Mouse (Mus musculus) CH12.LX (cell line): Measurements from ENCODE around the gene Nrbf2. TPM values are rescaled to one million over a fixed set of nuclear protein-coding genes. Genes with fewer than 3 reads are reported as not detected.

Experiments used
- DNase-seq: peaks from one replicate; pipeline ENCODE4 v3.0.0-alpha.2; 2013; ENCODE audit errors: extremely low read depth
- H3K27ac ChIP-seq: 2 replicates; pipeline ENCODE4 v1.5.1; 2012; ENCODE audit warnings: low read depth, mild to moderate bottlenecking, control low read depth, moderate library complexity; ENCODE audit not compliant: insufficient read depth
- H3K27me3 ChIP-seq: replicated peaks from 2 replicates; pipeline ENCODE3; 2012; ENCODE audit warnings: inconsistent platforms
- H3K36me3 ChIP-seq, 2 experiments: replicated peaks in 1 of 2; 2 replicates each; pipeline versions ENCODE3 to v1.6.1; 2012; ENCODE audit warnings: inconsistent platforms in 1 of 2, low read length in 1 of 2, mild to moderate bottlenecking in 1 of 2, mixed read lengths in 1 of 2, moderate library complexity in 1 of 2; ENCODE audit not compliant: control insufficient read depth in 1 of 2, insufficient read depth in 1 of 2
- H3K4me1 ChIP-seq, 2 experiments: 2 replicates each; pipeline ENCODE4 v1.6.1; 2012; ENCODE audit warnings: inconsistent platforms in 1 of 2, moderate library complexity in 1 of 2; ENCODE audit not compliant: insufficient read depth in 2 of 2, control insufficient read depth in 1 of 2
- H3K4me2 ChIP-seq: 2 replicates; pipeline ENCODE4 v1.6.1; 2012; ENCODE audit warnings: low read depth, mild to moderate bottlenecking, control low read depth; ENCODE audit not compliant: poor library complexity, insufficient read depth, severe bottlenecking
- H3K4me3 ChIP-seq, 3 experiments: fragments of 150-350 bp in 1 of 3; sonication (generic) in 1 of 3; replicated peaks in 1 of 3; 2 replicates each; pipeline versions ENCODE3 to v1.5.1; 2011 to 2012; ENCODE audit warnings: low read depth in 2 of 3, low read length in 2 of 3, mild to moderate bottlenecking in 2 of 3, moderate library complexity in 2 of 3, control low read depth in 1 of 3, improper control_type of control experiment in 1 of 3, inconsistent platforms in 1 of 3, mixed read lengths in 1 of 3; ENCODE audit not compliant: poor library complexity in 1 of 3
- H3K79me2 ChIP-seq: replicated peaks from 2 replicates; pipeline ENCODE4 v1.6.1; 2012; ENCODE audit warnings: mild to moderate bottlenecking, moderate library complexity; ENCODE audit not compliant: control insufficient read depth, poor library complexity, insufficient read depth, severe bottlenecking; ENCODE audit errors: extremely low read depth
- H3K9ac ChIP-seq: 2 replicates; pipeline ENCODE4 v1.6.1; 2012; ENCODE audit warnings: low read depth, mild to moderate bottlenecking, control low read depth, moderate library complexity; ENCODE audit not compliant: insufficient read depth
- H3K9me3 ChIP-seq: replicated peaks from 2 replicates; pipeline ENCODE3; 2012; ENCODE audit warnings: low read length, inconsistent platforms, mixed read lengths
- BHLHE40 ChIP-seq: IDR thresholded peaks from 2 replicates; pipeline ENCODE4 v1.6.1; 2011; ENCODE audit warnings: mild to moderate bottlenecking, low read depth, low read length, improper control_type of control experiment
- CHD1 ChIP-seq: IDR thresholded peaks from 2 replicates; pipeline ENCODE4 v1.6.1; 2012; ENCODE audit warnings: low read depth, low read length, improper control_type of control experiment, inconsistent platforms
- CHD2 ChIP-seq: IDR thresholded peaks from 2 replicates; pipeline ENCODE4 v1.6.1; 2011; ENCODE audit warnings: low read length, improper control_type of control experiment
- CTCF ChIP-seq, 2 experiments: IDR thresholded peaks in 1 of 2; conservative IDR thresholded peaks in 1 of 2; 2 replicates each; pipeline ENCODE4 v1.5.1; 2011 to 2012; ENCODE audit warnings: low read depth in 2 of 2, low read length in 2 of 2, improper control_type of control experiment in 1 of 2, inconsistent platforms in 1 of 2, mild to moderate bottlenecking in 1 of 2, moderate library complexity in 1 of 2
- E2F4 ChIP-seq: IDR thresholded peaks from 2 replicates; pipeline ENCODE4 v1.6.1; 2011; ENCODE audit warnings: low read depth, low read length, improper control_type of control experiment; ENCODE audit not compliant: insufficient replicate concordance
- ELF1 ChIP-seq: IDR thresholded peaks from 2 replicates; pipeline ENCODE4 v1.6.1; 2014; ENCODE audit warnings: low read depth, mild to moderate bottlenecking, inconsistent platforms, low read length, improper control_type of control experiment
- EP300 ChIP-seq: IDR thresholded peaks from 2 replicates; pipeline ENCODE4 v1.6.1; 2011; ENCODE audit warnings: low read length, improper control_type of control experiment
- ETS1 ChIP-seq: conservative IDR thresholded peaks from 2 replicates; pipeline ENCODE4 v1.6.1; 2012; ENCODE audit warnings: low read depth, mild to moderate bottlenecking, inconsistent platforms, low read length, improper control_type of control experiment, moderate library complexity
- GABPA ChIP-seq: IDR thresholded peaks from 2 replicates; pipeline ENCODE4 v1.6.1; 2012; ENCODE audit warnings: low read depth, low read length, improper control_type of control experiment, inconsistent platforms; ENCODE audit not compliant: insufficient replicate concordance
- HCFC1 ChIP-seq: IDR thresholded peaks from 2 replicates; pipeline ENCODE4 v1.6.1; 2012; ENCODE audit warnings: low read depth, mild to moderate bottlenecking, inconsistent platforms, low read length, improper control_type of control experiment
- IRF4 ChIP-seq: IDR thresholded peaks from 2 replicates; pipeline ENCODE4 v1.6.1; 2014; ENCODE audit warnings: low read depth, mild to moderate bottlenecking, inconsistent platforms, low read length, improper control_type of control experiment
- JUN ChIP-seq: IDR thresholded peaks from 2 replicates; pipeline ENCODE4 v1.6.1; 2011; ENCODE audit warnings: low read depth, mild to moderate bottlenecking, low read length, improper control_type of control experiment, moderate library complexity; ENCODE audit not compliant: insufficient read depth
- JUND ChIP-seq: conservative IDR thresholded peaks from 2 replicates; pipeline ENCODE4 v1.6.1; 2011; ENCODE audit warnings: low read depth, low read length, improper control_type of control experiment
- KAT2A ChIP-seq: IDR thresholded peaks from 2 replicates; pipeline ENCODE4 v1.6.1; 2012; ENCODE audit warnings: low read length, improper control_type of control experiment, inconsistent platforms; ENCODE audit not compliant: insufficient replicate concordance
- MAFK ChIP-seq: IDR thresholded peaks from 2 replicates; pipeline ENCODE4 v1.6.1; 2011; ENCODE audit warnings: low read length, improper control_type of control experiment; ENCODE audit not compliant: insufficient replicate concordance
- MAX ChIP-seq: IDR thresholded peaks from 2 replicates; pipeline ENCODE4 v1.6.1; 2011; ENCODE audit warnings: low read length, improper control_type of control experiment
- MAZ ChIP-seq: IDR thresholded peaks from 2 replicates; pipeline ENCODE4 v1.6.1; 2012; ENCODE audit warnings: low read depth, mild to moderate bottlenecking, inconsistent platforms, low read length, improper control_type of control experiment, moderate library complexity
- MEF2A ChIP-seq: IDR thresholded peaks from 2 replicates; pipeline ENCODE4 v1.6.1; 2014; ENCODE audit warnings: low read depth, mild to moderate bottlenecking, inconsistent platforms, low read length, improper control_type of control experiment, borderline replicate concordance
- MXI1 ChIP-seq: IDR thresholded peaks from 2 replicates; pipeline ENCODE4 v1.6.1; 2011; ENCODE audit warnings: mild to moderate bottlenecking, low read depth, low read length, improper control_type of control experiment
- MYC ChIP-seq: IDR thresholded peaks from 2 replicates; pipeline ENCODE4 v1.6.1; 2011; ENCODE audit warnings: low read depth, mild to moderate bottlenecking, improper control_type of control experiment, low read length
- NELFE ChIP-seq: IDR thresholded peaks from 2 replicates; pipeline ENCODE4 v1.6.1; 2011; ENCODE audit warnings: low read depth, low read length, improper control_type of control experiment
- NRF1 ChIP-seq: IDR thresholded peaks from 2 replicates; pipeline ENCODE4 v1.6.1; 2014; ENCODE audit warnings: low read depth, mild to moderate bottlenecking, inconsistent platforms, low read length, improper control_type of control experiment, moderate library complexity
- PAX5 ChIP-seq: IDR thresholded peaks from 2 replicates; pipeline ENCODE4 v1.6.1; 2012; ENCODE audit warnings: low read length, inconsistent platforms, mixed read lengths
- POLR2A ChIP-seq: IDR thresholded peaks from 2 replicates; pipeline ENCODE4 v1.6.1; 2011; ENCODE audit warnings: low read depth, mild to moderate bottlenecking, improper control_type of control experiment, low read length
- POLR2AphosphoS2 ChIP-seq: IDR thresholded peaks from 2 replicates; pipeline ENCODE4 v1.6.1; 2011; ENCODE audit warnings: low read depth, low read length, improper control_type of control experiment
- RAD21 ChIP-seq: IDR thresholded peaks from 2 replicates; pipeline ENCODE4 v1.6.1; 2011; ENCODE audit warnings: low read depth, mild to moderate bottlenecking, low read length, improper control_type of control experiment, moderate library complexity
- RCOR1 ChIP-seq: conservative IDR thresholded peaks from 2 replicates; pipeline ENCODE4 v1.6.1; 2012; ENCODE audit warnings: low read depth, mild to moderate bottlenecking, inconsistent platforms, low read length, improper control_type of control experiment
- SIN3A ChIP-seq: IDR thresholded peaks from 2 replicates; pipeline ENCODE4 v1.6.1; 2012; ENCODE audit warnings: low read length, improper control_type of control experiment, inconsistent platforms
- SMC3 ChIP-seq: IDR thresholded peaks from 2 replicates; pipeline ENCODE4 v1.6.1; 2011; ENCODE audit warnings: low read depth, low read length, improper control_type of control experiment
- TBP ChIP-seq: conservative IDR thresholded peaks from 2 replicates; pipeline ENCODE4 v1.6.1; 2011; ENCODE audit warnings: low read depth, low read length, improper control_type of control experiment
- TCF12 ChIP-seq: IDR thresholded peaks from 2 replicates; pipeline ENCODE4 v1.6.1; 2014; ENCODE audit warnings: low read depth, mild to moderate bottlenecking, inconsistent platforms, low read length, improper control_type of control experiment
- UBTF ChIP-seq: IDR thresholded peaks from 2 replicates; pipeline ENCODE4 v1.6.1; 2012; ENCODE audit warnings: low read depth, mild to moderate bottlenecking, inconsistent platforms, low read length, improper control_type of control experiment, moderate library complexity
- USF1 ChIP-seq: IDR thresholded peaks from 2 replicates; pipeline ENCODE4 v1.6.1; 2014; ENCODE audit warnings: low read depth, mild to moderate bottlenecking, inconsistent platforms, low read length, improper control_type of control experiment
- USF2 ChIP-seq: conservative IDR thresholded peaks from 2 replicates; pipeline ENCODE4 v1.6.1; 2011; ENCODE audit warnings: low read depth, low read length, improper control_type of control experiment
- ZC3H11A ChIP-seq: IDR thresholded peaks from 2 replicates; pipeline ENCODE4 v1.6.1; 2012; ENCODE audit warnings: low read depth, mild to moderate bottlenecking, inconsistent platforms, low read length, improper control_type of control experiment
- ZKSCAN1 ChIP-seq: IDR thresholded peaks from 2 replicates; pipeline ENCODE4 v1.6.1; 2012; ENCODE audit warnings: low read depth, inconsistent platforms, low read length, improper control_type of control experiment, borderline replicate concordance
- ZMIZ1 ChIP-seq: IDR thresholded peaks from 2 replicates; pipeline ENCODE4 v1.6.1; 2012; ENCODE audit warnings: low read depth, mild to moderate bottlenecking, inconsistent platforms, low read length, improper control_type of control experiment
- ZNF384 ChIP-seq: IDR thresholded peaks from 2 replicates; pipeline ENCODE4 v1.6.1; 2012; ENCODE audit warnings: low read depth, low read length, improper control_type of control experiment, inconsistent platforms
- dilution Hi-C: fragments of 300-500 bp; cut with MboI; formaldehyde crosslinking; loops from 2 replicates; pipeline ENCODE4 v1.14.3; 2020; ENCODE audit warnings: low sequenced_read_pairs; ENCODE audit not compliant: extremely low pct_unique_long_range_greater_than_20kb, extremely low pct_ligation_motif_present
- in situ Hi-C: fragments of 300-500 bp; cut with MboI; formaldehyde crosslinking; loops from 3 replicates; pipeline ENCODE4 v1.14.3; 2019; ENCODE audit warnings: low sequenced_read_pairs, low pct_ligation_motif_present, low pct_unique_long_range_greater_than_20kb, mixed read lengths
- polyA plus RNA-seq: library from polyadenylated mRNA; unstranded; fragments of >175 nt; gene quantifications from 2 replicates; pipeline ENCODE4 v1.2.1, GENCODE M21; 2012; ENCODE audit warnings: low read depth; ENCODE audit not compliant: insufficient read length
- total RNA-seq, 2 experiments: library from RNA; depleted of rRNA; stranded (reverse); fragments of 300-350 nt in 1 of 2; fragments of >200 nt in 1 of 2; gene quantifications; 2 replicates each; pipeline ENCODE4 v1.2.3; 2012 to 2014

Gene Nrbf2
- total RNA-seq (2012; rRNA removed) (17.8 and 18.8 TPM in 2 replicates), total RNA-seq (2014; rRNA removed) (16.6 and 16.9 TPM in 2 replicates), polyA plus RNA-seq (28.9 and 33.0 TPM in 2 replicates)

DNA sequence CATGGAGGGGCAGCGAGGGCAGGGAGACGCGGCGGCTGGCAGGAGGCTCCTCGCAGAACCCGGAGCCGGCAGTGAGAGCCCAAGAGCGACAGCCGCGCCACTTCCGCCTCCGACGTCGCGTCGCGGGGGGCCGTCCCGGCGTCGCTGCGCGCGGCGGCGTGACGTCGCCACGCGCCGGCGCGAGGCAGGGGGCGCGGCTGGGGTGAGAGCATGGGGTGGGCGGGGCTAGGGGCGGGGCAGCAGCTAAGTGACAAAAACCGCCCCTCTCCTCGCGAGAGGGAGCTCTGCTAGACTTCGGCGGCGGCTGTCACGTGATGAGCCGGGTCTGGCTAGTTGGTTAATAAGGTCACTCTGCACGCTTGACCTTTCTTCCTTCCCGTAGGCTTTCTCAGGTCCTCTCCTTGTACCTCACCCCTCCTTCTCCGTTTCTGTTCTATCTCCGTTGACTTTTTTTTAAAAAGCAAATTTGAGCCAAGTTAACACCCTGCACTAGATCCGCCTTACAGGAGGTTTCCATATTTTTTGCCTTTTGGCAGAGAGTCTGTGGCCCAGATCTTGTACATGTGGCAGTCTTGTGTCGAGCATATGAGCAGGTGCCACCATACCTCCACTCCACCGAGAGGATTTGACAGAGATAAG lies at the start of gene Nrbf2:
Nrbf2 (minus strand) TSS at position 130 of the 639 bp plus-strand sequence.
- H3K4me1 ChIP-seq, result peaks cover 31 to 63% of the 10 kb centered on the region in 2 experiments
- H3K79me2 ChIP-seq, result peaks cover 44% of the 10 kb centered on the region
- peak; percentile 93 for DNase-seq
- in situ Hi-C loops (no loop called here), dilution Hi-C loops (no loop called here)
- H3K4me3 ChIP-seq, result peak within 1 kb of the TSS; percentile 90 to 91 (median 90)
- TF ChIP-seq PAX5 (no peak), ZC3H11A (no peak), KAT2A (0 out of 2 replicates have a peak, but pooled peaks have one; percentile 30), JUN (no peak), POLR2A (peak; percentile 72), POLR2AphosphoS2 (peak; percentile 43; the same call in 1 of the 2 replicates), BHLHE40 (peak; percentile 97), ELF1 (peak; percentile 91), MAX (peak; percentile 94), MEF2A (peak; percentile 61; the same call in 1 of the 2 replicates), MAZ (peak; percentile 74), TBP (peak; percentile 84; the same call in 1 of the 2 replicates), CHD1 (0 out of 2 replicates have a peak, but pooled peaks have one; percentile 30), CTCF (conservative IDR thresholded peaks at IDR 0.05 in 1 of 2, IDR thresholded peaks at IDR 0.05 in 1 of 2; ENCODE audit: low read depth in 2 of 2, low read length in 2 of 2) (no peak), HCFC1 (peak; percentile 64), MAFK (0 out of 2 replicates have a peak, but pooled peaks have one; percentile 8), RAD21 (no peak), GABPA (no peak), SIN3A (peak; percentile 60), USF1 (peak; percentile 94), MYC (no peak; the same call in 1 of the 2 replicates), E2F4 (no peak), ZMIZ1 (no peak; the same call in 1 of the 2 replicates), NRF1 (peak; percentile 78), EP300 (0 out of 2 replicates have a peak, but pooled peaks have one; percentile 26), IRF4 (0 out of 2 replicates have a peak, but pooled peaks have one; percentile 29), SMC3 (no peak), ZKSCAN1 (no peak), NELFE (peak; percentile 69; the same call in 1 of the 2 replicates), JUND (no peak), CHD2 (peak; percentile 98), USF2 (peak; percentile 93), MXI1 (peak; percentile 74; the same call in 1 of the 2 replicates), RCOR1 (no peak), TCF12 (peak; percentile 44; the same call in 1 of the 2 replicates), ZNF384 (peak; percentile 64), UBTF (no peak), ETS1 (peak; percentile 34)
- H3K9me3 ChIP-seq, result no peaks in the 10 kb centered on the region
- peak within 1 kb of the TSS; percentile 80 for H3K27ac ChIP-seq
- H3K9ac ChIP-seq, result peak within 1 kb of the TSS; percentile 96
- H3K36me3 ChIP-seq, result peaks cover 0 to 12% of the 10 kb centered on the region in 2 experiments
- peak within 1 kb of the TSS; percentile 68 for H3K4me2 ChIP-seq
- no peaks in the 10 kb centered on the region for H3K27me3 ChIP-seq
